Mouse (Mus musculus): Measurements from ENCODE around the gene Slc22a18. TPM values are rescaled to one million over a fixed set of nuclear protein-coding genes. Genes with fewer than 3 reads are reported as not detected.
A peak's percentile ranks its signal among the peaks of the same experiment; 100 is the strongest.

The Slc22a18 gene
- total and polyA plus RNA-seq, 2 experiments from 2014 or later = 0.71 to 1.7 TPM

- H3K4me3 ChIP-seq (ENCODE audit: low read depth, low read length) = peak overlapping the region; percentile 36
- no peak for TF ChIP-seq CTCF (IDR thresholded peaks at IDR 0.05; ENCODE audit: low read depth)
- peaks cover 5% of the 10 kb centered on the region for H3K27me3 ChIP-seq (ENCODE audit: insufficient read depth, low read length)
- no peaks in the 10 kb centered on the region for H3K4me1 ChIP-seq (ENCODE audit: insufficient read depth)
- peak overlapping the region; percentile 43 for H3K9ac ChIP-seq
- no peaks in the 10 kb centered on the region for H3K36me3 ChIP-seq (ENCODE audit: insufficient read depth)
- H3K4me2 ChIP-seq (ENCODE audit: low read depth) = peak overlapping the region; percentile 47
- DNase-seq (no peak), ATAC-seq (no peak)
- no peaks in the 10 kb centered on the region for H3K9me3 ChIP-seq (ENCODE audit: low read length)
- WGBS = 36% methylated on average over 38 of the region's 38 CpGs
- H3K27ac ChIP-seq (ENCODE audit: low read depth, low read length) = no peak overlapping the region
Observed at GRCm38 (mm10) chr7:143458963-143459331, 14.6 kb upstream of the Slc22a18 start.

- peak overlapping the region; percentile 47 for H3K4me2 ChIP-seq (ENCODE audit: low read depth)
- DNase-seq (no peak), ATAC-seq (no peak)
- WGBS = 41% methylated on average over 90 of the region's 100 CpGs
- H3K4me1 ChIP-seq (ENCODE audit: insufficient read depth) = 0 out of 2 replicates have a peak, but pooled peaks cover under 1% of the 10 kb centered on the region
- H3K27ac ChIP-seq (ENCODE audit: low read depth, low read length) = no peak overlapping the region
- no peaks in the 10 kb centered on the region for H3K9me3 ChIP-seq (ENCODE audit: low read length)
- H3K36me3 ChIP-seq (ENCODE audit: insufficient read depth) = no peaks in the 10 kb centered on the region
- no peak for TF ChIP-seq CTCF (IDR thresholded peaks at IDR 0.05; ENCODE audit: low read depth)
- peak overlapping the region; percentile 36 for H3K4me3 ChIP-seq (ENCODE audit: low read depth, low read length)
- peaks cover 10% of the 10 kb centered on the region for H3K27me3 ChIP-seq (ENCODE audit: insufficient read depth, low read length)
- H3K9ac ChIP-seq = peak overlapping the region; percentile 43
Observed at GRCm38 (mm10) chr7:143459332-143460211, 14.0 kb upstream of the Slc22a18 start.

GRCm38 (mm10) chr7:143460217-143460834 lies 13.2 kb upstream of the Slc22a18 start:
- Histone ChIP-seq H3K27ac (ENCODE audit: low read depth, low read length) (no peak overlapping the region), H3K27me3 (ENCODE audit: insufficient read depth, low read length) (peaks cover 12% of the 10 kb centered on the region), H3K9me3 (ENCODE audit: low read length) (no peaks in the 10 kb centered on the region), H3K36me3 (ENCODE audit: insufficient read depth) (no peaks in the 10 kb centered on the region), H3K9ac (peak overlapping the region; percentile 43), H3K4me1 (ENCODE audit: insufficient read depth) (0 out of 2 replicates have a peak, but pooled peaks cover 3% of the 10 kb centered on the region), H3K4me2 (ENCODE audit: low read depth) (peak overlapping the region; percentile 47), H3K4me3 (ENCODE audit: low read depth, low read length) (peak overlapping the region; percentile 36)
- 46% methylated on average over 60 of the region's 60 CpGs for WGBS
- TF ChIP-seq CTCF (IDR thresholded peaks at IDR 0.05; ENCODE audit: low read depth) = no peak
- peak; percentile 2; the same call in 1 of the 2 replicates for ATAC-seq
- DNase-seq = peak; percentile 27

GRCm38 (mm10) chr7:143460874-143461273 lies 12.7 kb upstream of the Slc22a18 start, which contains the start of gene Cdkn1c:
TSS of gene Cdkn1c (minus strand) at chr7:143461050.
- Histone ChIP-seq H3K4me1 (ENCODE audit: insufficient read depth) (0 out of 2 replicates have a peak, but pooled peaks cover 3% of the 10 kb centered on the region), H3K36me3 (ENCODE audit: insufficient read depth) (no peaks in the 10 kb centered on the region), H3K27ac (ENCODE audit: low read depth, low read length) (no peak within 1 kb of the TSS), H3K4me2 (ENCODE audit: low read depth) (peak within 1 kb of the TSS; percentile 47), H3K27me3 (ENCODE audit: insufficient read depth, low read length) (peaks cover 12% of the 10 kb centered on the region), H3K9ac (peak within 1 kb of the TSS; percentile 43), H3K9me3 (ENCODE audit: low read length) (no peaks in the 10 kb centered on the region), H3K4me3 (ENCODE audit: low read depth, low read length) (peak within 1 kb of the TSS; percentile 36)
- ATAC-seq (peak; percentile 93), DNase-seq (peak; percentile 92)
- TF ChIP-seq CTCF (IDR thresholded peaks at IDR 0.05; ENCODE audit: low read depth) = no peak
- 35% methylated on average over 48 of the region's 48 CpGs for WGBS

- Histone ChIP-seq H3K9me3 (ENCODE audit: low read length) (no peaks in the 10 kb centered on the region), H3K4me3 (ENCODE audit: low read depth, low read length) (peak overlapping the region; percentile 36), H3K27me3 (ENCODE audit: insufficient read depth, low read length) (peaks cover 12% of the 10 kb centered on the region), H3K9ac (peak overlapping the region; percentile 39; the same call in 1 of the 2 replicates), H3K27ac (ENCODE audit: low read depth, low read length) (no peak overlapping the region), H3K36me3 (ENCODE audit: insufficient read depth) (no peaks in the 10 kb centered on the region), H3K4me1 (ENCODE audit: insufficient read depth) (0 out of 2 replicates have a peak, but pooled peaks cover 3% of the 10 kb centered on the region), H3K4me2 (ENCODE audit: low read depth) (peak overlapping the region; percentile 47)
- WGBS = 51% methylated on average over 24 of the region's 32 CpGs
- ATAC-seq (peak; percentile 40), DNase-seq (no peak)
- no peak for TF ChIP-seq CTCF (IDR thresholded peaks at IDR 0.05; ENCODE audit: low read depth)
Observed at GRCm38 (mm10) chr7:143461294-143461870, 12.2 kb upstream of the Slc22a18 start.

- TF ChIP-seq CTCF (IDR thresholded peaks at IDR 0.05; ENCODE audit: low read depth) = no peak
- Histone ChIP-seq H3K36me3 (ENCODE audit: insufficient read depth) (no peaks in the 10 kb centered on the region), H3K4me1 (ENCODE audit: insufficient read depth) (0 out of 2 replicates have a peak, but pooled peaks cover 3% of the 10 kb centered on the region), H3K4me2 (ENCODE audit: low read depth) (no peak overlapping the region), H3K9ac (no peak overlapping the region), H3K4me3 (ENCODE audit: low read depth, low read length) (no peak overlapping the region), H3K27ac (ENCODE audit: low read depth, low read length) (no peak overlapping the region), H3K27me3 (ENCODE audit: insufficient read depth, low read length) (peaks cover 12% of the 10 kb centered on the region), H3K9me3 (ENCODE audit: low read length) (no peaks in the 10 kb centered on the region)
- ATAC-seq (no peak), DNase-seq (no peak)
- 45% methylated on average over 11 of the region's 11 CpGs for whole genome bisulfite sequencing
Observed at GRCm38 (mm10) chr7:143461920-143462319, 11.6 kb upstream of the Slc22a18 start.
